Mouse (Mus musculus) heart, embryonic 16.5 days (tissue): ENCODE data around the gene Alkbh2. TPM values are rescaled to one million over a fixed set of nuclear protein-coding genes. Genes with fewer than 3 reads are reported as not detected.
A peak's percentile ranks its signal among the peaks of the same experiment; 100 is the strongest.

Source experiments
- ATAC-seq: fragments of 200-750 bp; cut with Nextera tagmentation; replicated peaks from 2 replicates; pipeline ENCODE4 v1.8.0; 2017; ENCODE audit warnings: moderate number of reproducible peaks; ENCODE audit not compliant: insufficient read depth, low FRiP score; ENCODE audit errors: extremely low read depth
- H3K27ac ChIP-seq: fragments of 300-500 bp; sonication (generic); 2 replicates; pipeline ENCODE4 v1.5.1; 2014; ENCODE audit warnings: mild to moderate bottlenecking, low read length, control low read depth, moderate library complexity
- H3K27me3 ChIP-seq: fragments of 300-500 bp; sonication (generic); 2 replicates; pipeline ENCODE4 v1.6.1; 2014; ENCODE audit warnings: low read length, mixed read lengths; ENCODE audit not compliant: control insufficient read depth, insufficient read depth
- H3K36me3 ChIP-seq: fragments of 300-500 bp; sonication (generic); 2 replicates; pipeline ENCODE4 v1.6.1; 2014; ENCODE audit not compliant: control insufficient read depth, insufficient read depth
- H3K4me1 ChIP-seq: fragments of 300-500 bp; sonication (generic); 2 replicates; pipeline ENCODE4 v1.6.1; 2014; ENCODE audit warnings: low read length, mixed read lengths; ENCODE audit not compliant: control insufficient read depth, insufficient read depth
- H3K4me2 ChIP-seq: fragments of 300-500 bp; sonication (generic); 2 replicates; pipeline ENCODE4 v1.6.1; 2014; ENCODE audit warnings: low read depth, mild to moderate bottlenecking, control low read depth, low read length
- H3K4me3 ChIP-seq: fragments of 300-500 bp; sonication (generic); 2 replicates; pipeline ENCODE4 v1.5.1; 2014; ENCODE audit warnings: mild to moderate bottlenecking, control low read depth, low read length
- H3K9ac ChIP-seq: fragments of 300-500 bp; sonication (generic); 2 replicates; pipeline ENCODE4 v1.6.1; 2014; ENCODE audit warnings: low read length, control low read depth
- H3K9me3 ChIP-seq: fragments of 300-500 bp; sonication (generic); replicated peaks from 2 replicates; pipeline ENCODE4 v1.6.1; 2016; ENCODE audit warnings: low read length; ENCODE audit not compliant: control insufficient read depth
- WGBS: fragments of 180-500 bp; shearing (Covaris S2); extraction: QIAGEN DNeasy Blood & Tissue Kit; methylation state at CpG from one replicate; pipeline ENCODE4 v1.1.7; 2014; 5-methylcytosine and 5-hydroxymethylcytosine counted together
- polyA plus RNA-seq: library from polyadenylated mRNA; unstranded; fragments of >200 nt; fragmentation: Nextera tagmentation; extraction: Ambion mirVana; gene quantifications from 2 replicates; pipeline ENCODE4 v1.2.1, GENCODE M21; 2015

Alkbh2 gene
- polyA plus RNA-seq, 1 experiment from 2014 or later = 7.3 TPM

- 74% methylated on average over 7 of the region's 7 CpGs for WGBS
- H3K4me3 ChIP-seq = no peak overlapping the region
- H3K4me2 ChIP-seq = no peak overlapping the region
- peaks cover 9% of the 10 kb centered on the region; the same call in 1 of the 2 replicates for H3K4me1 ChIP-seq
- H3K27me3 ChIP-seq = no peaks in the 10 kb centered on the region
- no peak for ATAC-seq
- H3K36me3 ChIP-seq = peaks cover 3% of the 10 kb centered on the region; the same call in 1 of the 2 replicates
- no peak overlapping the region for H3K27ac ChIP-seq
- no peaks in the 10 kb centered on the region for H3K9me3 ChIP-seq
- H3K9ac ChIP-seq = no peak overlapping the region
Observed at GRCm38 (mm10) chr5:114170345-114170744, 42.3 kb upstream of the Alkbh2 start.

- no peak for ATAC-seq
Observed at GRCm38 (mm10) chr5:114163117-114163696, 35.2 kb upstream of the Alkbh2 start.

GRCm38 (mm10) chr5:114162106-114162815 lies 34.2 kb upstream of the Alkbh2 start:
- no peak overlapping the region for H3K27ac ChIP-seq
- WGBS = 41% methylated on average over 12 of the region's 12 CpGs
- peaks cover 3% of the 10 kb centered on the region; the same call in 1 of the 2 replicates for H3K36me3 ChIP-seq
- H3K9me3 ChIP-seq = no peaks in the 10 kb centered on the region
- no peak overlapping the region for H3K4me3 ChIP-seq
- peaks cover 7% of the 10 kb centered on the region; the same call in 1 of the 2 replicates for H3K4me1 ChIP-seq
- H3K9ac ChIP-seq = no peak overlapping the region
- no peaks in the 10 kb centered on the region for H3K27me3 ChIP-seq
- no peak overlapping the region for H3K4me2 ChIP-seq
- no peak for ATAC-seq

More at GRCm38 (mm10) chr5:114163117-114163696, 35.2 kb upstream of the Alkbh2 start:
- Histone ChIP-seq H3K9ac (no peak overlapping the region), H3K4me2 (no peak overlapping the region), H3K4me1 (peaks cover 7% of the 10 kb centered on the region; the same call in 1 of the 2 replicates), H3K27me3 (no peaks in the 10 kb centered on the region), H3K27ac (peak overlapping the region; percentile 29; the same call in 1 of the 2 replicates), H3K4me3 (no peak overlapping the region), H3K36me3 (peaks cover 3% of the 10 kb centered on the region; the same call in 1 of the 2 replicates), H3K9me3 (no peaks in the 10 kb centered on the region)
- WGBS = 35% methylated on average over 6 of the region's 6 CpGs

GRCm38 (mm10) chr5:114161424-114161823 lies 33.4 kb upstream of the Alkbh2 start:
- no peaks in the 10 kb centered on the region for H3K27me3 ChIP-seq
- peaks cover 3% of the 10 kb centered on the region; the same call in 1 of the 2 replicates for H3K36me3 ChIP-seq
- WGBS = 78% methylated on average over 6 of the region's 6 CpGs
- ATAC-seq = no peak
- H3K9me3 ChIP-seq = no peaks in the 10 kb centered on the region
- H3K4me1 ChIP-seq = peaks cover 7% of the 10 kb centered on the region; the same call in 1 of the 2 replicates
- no peak overlapping the region for H3K9ac ChIP-seq
- no peak overlapping the region for H3K4me3 ChIP-seq
- no peak overlapping the region for H3K4me2 ChIP-seq
- no peak overlapping the region for H3K27ac ChIP-seq

GRCm38 (mm10) chr5:114157236-114157635 lies 29.2 kb upstream of the Alkbh2 start:
- no peak overlapping the region for H3K4me3 ChIP-seq
- H3K36me3 ChIP-seq = no peaks in the 10 kb centered on the region
- no peak overlapping the region for H3K9ac ChIP-seq
- no peaks in the 10 kb centered on the region for H3K9me3 ChIP-seq
- peaks cover 16% of the 10 kb centered on the region for H3K4me1 ChIP-seq
- no peaks in the 10 kb centered on the region for H3K27me3 ChIP-seq
- no peak for ATAC-seq
- 59% methylated on average over 7 of the region's 7 CpGs for WGBS
- no peak overlapping the region for H3K4me2 ChIP-seq
- no peak overlapping the region for H3K27ac ChIP-seq

GRCm38 (mm10) chr5:114155168-114155933 lies 27.3 kb upstream of the Alkbh2 start:
- Histone ChIP-seq H3K36me3 (no peaks in the 10 kb centered on the region), H3K4me1 (peaks cover 16% of the 10 kb centered on the region), H3K27me3 (no peaks in the 10 kb centered on the region), H3K27ac (peak overlapping the region; percentile 55), H3K4me2 (no peak overlapping the region), H3K4me3 (no peak overlapping the region), H3K9ac (no peak overlapping the region; the same call in 1 of the 2 replicates), H3K9me3 (no peaks in the 10 kb centered on the region)
- no peak for ATAC-seq
- 44% methylated on average over 9 of the region's 9 CpGs for WGBS

GRCm38 (mm10) chr5:114154765-114155164 lies 26.7 kb upstream of the Alkbh2 start:
- no peak overlapping the region for H3K4me3 ChIP-seq
- peaks cover 16% of the 10 kb centered on the region for H3K4me1 ChIP-seq
- peak overlapping the region; percentile 55; the same call in 1 of the 2 replicates for H3K27ac ChIP-seq
- no peak overlapping the region for H3K4me2 ChIP-seq
- no peak for ATAC-seq
- no peaks in the 10 kb centered on the region for H3K9me3 ChIP-seq
- no peak overlapping the region for H3K9ac ChIP-seq
- H3K36me3 ChIP-seq = no peaks in the 10 kb centered on the region
- no peaks in the 10 kb centered on the region for H3K27me3 ChIP-seq
- WGBS = 78% methylated on average over 5 of the region's 5 CpGs

GRCm38 (mm10) chr5:114153490-114153889 lies 25.5 kb upstream of the Alkbh2 start:
- Histone ChIP-seq H3K4me3 (no peak overlapping the region), H3K9me3 (no peaks in the 10 kb centered on the region), H3K27ac (no peak overlapping the region), H3K27me3 (no peaks in the 10 kb centered on the region), H3K4me2 (0 out of 2 replicates have a peak overlapping the region, but pooled peaks have one; percentile 16), H3K9ac (no peak overlapping the region), H3K4me1 (peaks cover 16% of the 10 kb centered on the region), H3K36me3 (no peaks in the 10 kb centered on the region)
- no peak for ATAC-seq
- 13% methylated on average over 12 of the region's 12 CpGs for WGBS
